Mouse (Mus musculus) hindbrain, embryonic 14.5 days (tissue): Measurements from ENCODE around the gene Ddx4. TPM values are rescaled to one million over a fixed set of nuclear protein-coding genes. Genes with fewer than 3 reads are reported as not detected.
"Not testable (repeated sequence)": the region's sequence is repeated elsewhere in the genome, so short reads cannot be mapped to it uniquely, and the experiment has no call there.

ENCODE experiments used
- ATAC-seq: fragments of 200-750 bp; cut with Nextera tagmentation; 2 replicates; pipeline ENCODE4 v1.8.0; 2017; ENCODE audit warnings: moderate number of reproducible peaks, mild to moderate bottlenecking, moderate TSS enrichment, moderate library complexity; ENCODE audit not compliant: low FRiP score
- DNase-seq: peaks from one replicate; pipeline ENCODE4 v3.0.0-alpha.2; 2015; ENCODE audit warnings: low spot score
- H3K27ac ChIP-seq: fragments of 300-500 bp; sonication (generic); 2 replicates; pipeline ENCODE4 v1.5.1; 2014; ENCODE audit warnings: mild to moderate bottlenecking, moderate library complexity
- H3K27me3 ChIP-seq: fragments of 300-500 bp; sonication (generic); 2 replicates; pipeline ENCODE4 v1.6.1; 2014; ENCODE audit warnings: mild to moderate bottlenecking, low read length, mixed read lengths; ENCODE audit not compliant: control insufficient read depth, insufficient read depth
- H3K36me3 ChIP-seq: fragments of 300-500 bp; sonication (generic); replicated peaks from 2 replicates; pipeline ENCODE4 v1.6.1; 2014; ENCODE audit not compliant: control insufficient read depth, insufficient read depth
- H3K4me1 ChIP-seq: fragments of 300-500 bp; sonication (generic); replicated peaks from 2 replicates; pipeline ENCODE4 v1.6.1; 2014; ENCODE audit warnings: antibody characterized with exemption, low read length, mixed read lengths; ENCODE audit not compliant: control insufficient read depth, insufficient read depth
- H3K4me2 ChIP-seq: fragments of 300-500 bp; sonication (generic); replicated peaks from 2 replicates; pipeline ENCODE4 v1.6.1; 2014; ENCODE audit warnings: mild to moderate bottlenecking, moderate library complexity
- H3K4me3 ChIP-seq: fragments of 300-500 bp; sonication (generic); replicated peaks from 2 replicates; pipeline ENCODE4 v1.5.1; 2014; ENCODE audit warnings: mild to moderate bottlenecking, low read length
- H3K9ac ChIP-seq: fragments of 300-500 bp; sonication (generic); 2 replicates; pipeline ENCODE4 v1.6.1; 2014
- H3K9me3 ChIP-seq: fragments of 300-500 bp; sonication (generic); 2 replicates; pipeline ENCODE4 v1.6.1; 2016; ENCODE audit warnings: low read length; ENCODE audit not compliant: control insufficient read depth
- WGBS: fragments of 180-500 bp; shearing (Covaris S2); extraction: QIAGEN DNeasy Blood & Tissue Kit; methylation state at CpG from one replicate; pipeline ENCODE4 v1.1.7; 2014; 5-methylcytosine and 5-hydroxymethylcytosine counted together
- polyA plus RNA-seq: library from polyadenylated mRNA; unstranded; fragments of >200 nt; fragmentation: Nextera tagmentation; extraction: Ambion mirVana; gene quantifications from 2 replicates; pipeline ENCODE4 v1.2.1, GENCODE M21; 2014

The Ddx4 gene
- polyA plus RNA-seq, 1 experiment from 2014 or later, result 2.0 TPM

- Histone ChIP-seq H3K4me2 (no peak overlapping the region), H3K9ac (no peak overlapping the region), H3K9me3 (no peaks in the 10 kb centered on the region), H3K4me3 (no peak overlapping the region), H3K27me3 (no peaks in the 10 kb centered on the region), H3K27ac (no peak overlapping the region), H3K36me3 (no peaks in the 10 kb centered on the region), H3K4me1 (no peaks in the 10 kb centered on the region)
- DNase-seq (no peak), ATAC-seq (no peak)
- WGBS, result 73% methylated on average over 4 of the region's 4 CpGs
Observed at GRCm38 (mm10) chr13:112604411-112604810, 47.9 kb downstream of the Ddx4 start.

GRCm38 (mm10) chr13:112603839-112604238 lies 48.4 kb downstream of the Ddx4 start:
- Histone ChIP-seq H3K4me3 (no peak overlapping the region), H3K9ac (no peak overlapping the region), H3K4me1 (no peaks in the 10 kb centered on the region), H3K27ac (no peak overlapping the region), H3K9me3 (no peaks in the 10 kb centered on the region), H3K27me3 (no peaks in the 10 kb centered on the region), H3K4me2 (no peak overlapping the region), H3K36me3 (no peaks in the 10 kb centered on the region)
- no peak for ATAC-seq
- DNase-seq, result no peak
- 93% methylated on average over 1 of the region's 1 CpGs for whole genome bisulfite sequencing

- Histone ChIP-seq H3K9ac (no peak overlapping the region), H3K27ac (no peak overlapping the region), H3K36me3 (no peaks in the 10 kb centered on the region), H3K4me1 (no peaks in the 10 kb centered on the region), H3K4me3 (no peak overlapping the region), H3K27me3 (no peaks in the 10 kb centered on the region), H3K4me2 (no peak overlapping the region), H3K9me3 (no peaks in the 10 kb centered on the region)
- no peak for ATAC-seq
- no peak for DNase-seq
- WGBS, result 92% methylated on average over 2 of the region's 2 CpGs
Observed at GRCm38 (mm10) chr13:112602607-112603006, 49.7 kb downstream of the Ddx4 start.

- 95% methylated on average over 5 of the region's 8 CpGs for WGBS
- H3K9ac ChIP-seq, H3K4me3 ChIP-seq, H3K9me3 ChIP-seq, H3K36me3 ChIP-seq, H3K27ac ChIP-seq, H3K4me1 ChIP-seq, ATAC-seq, H3K4me2 ChIP-seq, H3K27me3 ChIP-seq, DNase-seq: not testable (repeated sequence)
Observed at GRCm38 (mm10) chr13:112594260-112594659, 58.0 kb downstream of the Ddx4 start, which contains the start of gene Il31ra. Il31ra (minus strand) TSS chr13:112594360.

- DNase-seq (no peak), ATAC-seq (no peak)
- H3K4me2 ChIP-seq, result no peak overlapping the region
- 66% methylated on average over 2 of the region's 2 CpGs for WGBS
- no peak overlapping the region for H3K9ac ChIP-seq
- no peaks in the 10 kb centered on the region for H3K27me3 ChIP-seq
- no peak overlapping the region for H3K4me3 ChIP-seq
- no peaks in the 10 kb centered on the region for H3K36me3 ChIP-seq
- H3K9me3 ChIP-seq, result no peaks in the 10 kb centered on the region
- H3K4me1 ChIP-seq, result no peaks in the 10 kb centered on the region
- no peak overlapping the region for H3K27ac ChIP-seq
Observed at GRCm38 (mm10) chr13:112590254-112590653, 62.0 kb downstream of the Ddx4 start.

- Histone ChIP-seq H3K9me3 (no peaks in the 10 kb centered on the region), H3K9ac (no peak overlapping the region), H3K4me1 (no peaks in the 10 kb centered on the region), H3K36me3 (no peaks in the 10 kb centered on the region), H3K27ac (no peak overlapping the region), H3K4me3 (no peak overlapping the region), H3K4me2 (no peak overlapping the region), H3K27me3 (no peaks in the 10 kb centered on the region)
- ATAC-seq (no peak), DNase-seq (no peak)
Observed at GRCm38 (mm10) chr13:112589625-112590024, 62.6 kb downstream of the Ddx4 start.

- H3K4me2 ChIP-seq, result no peak overlapping the region
- H3K9me3 ChIP-seq, result no peaks in the 10 kb centered on the region
- no peak overlapping the region for H3K27ac ChIP-seq
- H3K9ac ChIP-seq, result no peak overlapping the region
- WGBS, result 74% methylated on average over 7 of the region's 7 CpGs
- H3K27me3 ChIP-seq, result no peaks in the 10 kb centered on the region
- no peak for ATAC-seq
- no peak for DNase-seq
- no peak overlapping the region for H3K4me3 ChIP-seq
- H3K36me3 ChIP-seq, result no peaks in the 10 kb centered on the region
- H3K4me1 ChIP-seq, result no peaks in the 10 kb centered on the region; the same call in 1 of the 2 replicates
Observed at GRCm38 (mm10) chr13:112584556-112585237, 67.6 kb downstream of the Ddx4 start.

- WGBS, result 83% methylated on average over 8 of the region's 8 CpGs
- Histone ChIP-seq H3K4me2 (no peak overlapping the region), H3K36me3 (no peaks in the 10 kb centered on the region), H3K27ac (no peak overlapping the region), H3K9me3 (no peaks in the 10 kb centered on the region), H3K4me1 (no peaks in the 10 kb centered on the region; the same call in 1 of the 2 replicates), H3K27me3 (no peaks in the 10 kb centered on the region), H3K4me3 (no peak overlapping the region), H3K9ac (no peak overlapping the region)
- ATAC-seq (no peak), DNase-seq (no peak)
Observed at GRCm38 (mm10) chr13:112582291-112582690, 70.0 kb downstream of the Ddx4 start.

- Histone ChIP-seq H3K9ac (no peak overlapping the region), H3K27ac (no peak overlapping the region), H3K36me3 (no peaks in the 10 kb centered on the region), H3K9me3 (no peaks in the 10 kb centered on the region), H3K27me3 (no peaks in the 10 kb centered on the region), H3K4me2 (no peak overlapping the region), H3K4me1 (no peaks in the 10 kb centered on the region; the same call in 1 of the 2 replicates), H3K4me3 (no peak overlapping the region)
- DNase-seq (no peak), ATAC-seq (peak; percentile 34; the same call in 1 of the 2 replicates)
- WGBS, result 63% methylated on average over 3 of the region's 3 CpGs
Observed at GRCm38 (mm10) chr13:112581796-112582195, 70.5 kb downstream of the Ddx4 start.
